Mouse (Mus musculus) testis, adult 2 months (tissue): ENCODE data around the gene Gng12. TPM values are rescaled to one million over a fixed set of nuclear protein-coding genes. Genes with fewer than 3 reads are reported as not detected.
"Not testable (repeated sequence)": the region's sequence is repeated elsewhere in the genome, so short reads cannot be mapped to it uniquely, and the experiment has no call there.

Source experiments
- H3K27ac ChIP-seq: fragments of 200-500 bp; 2 replicates; pipeline ENCODE4 v1.5.1; 2012; ENCODE audit warnings: low read depth, low read length; ENCODE audit not compliant: control insufficient read depth, insufficient read depth
- H3K27me3 ChIP-seq: fragments of 200-500 bp; 2 replicates; pipeline ENCODE4 v1.6.1; 2012; ENCODE audit warnings: mild to moderate bottlenecking, low read length, moderate library complexity; ENCODE audit not compliant: control insufficient read depth, insufficient read depth
- H3K36me3 ChIP-seq: fragments of 200-500 bp; 2 replicates; pipeline ENCODE4 v1.6.1; 2012; ENCODE audit warnings: mild to moderate bottlenecking, low read length; ENCODE audit not compliant: control insufficient read depth, insufficient read depth
- H3K4me1 ChIP-seq: fragments of 200-500 bp; 2 replicates; pipeline ENCODE4 v1.6.1; 2012; ENCODE audit warnings: low read length; ENCODE audit not compliant: control insufficient read depth, insufficient read depth
- H3K4me3 ChIP-seq: fragments of 200-500 bp; 2 replicates; pipeline ENCODE4 v1.5.1; 2012; ENCODE audit warnings: low read depth, mild to moderate bottlenecking, low read length, moderate library complexity, mixed read lengths; ENCODE audit not compliant: control insufficient read depth
- CTCF ChIP-seq: fragments of 200-500 bp; IDR thresholded peaks from 2 replicates; pipeline ENCODE4 v1.5.1; 2012; ENCODE audit warnings: low read depth, mild to moderate bottlenecking, inconsistent platforms, low read length, moderate library complexity; ENCODE audit not compliant: control insufficient read depth, insufficient read depth, insufficient replicate concordance
- POLR2A ChIP-seq: fragments of 200-500 bp; IDR thresholded peaks from 2 replicates; pipeline ENCODE4 v1.6.1; 2012; ENCODE audit warnings: low read depth, mild to moderate bottlenecking, inconsistent platforms, low read length, moderate library complexity; ENCODE audit not compliant: control insufficient read depth
- polyA plus RNA-seq: library from polyadenylated mRNA; depleted of rRNA; stranded (reverse); fragments of >200 nt; gene quantifications from 2 replicates; pipeline ENCODE4 v1.2.3, GENCODE M21; 2012

Gene Gng12
- polyA plus RNA-seq, 1 experiment: 13.6 TPM

GRCm38 (mm10) chr6:67030846-67031245 lies 134.6 kb downstream of the Gng12 start:
- Histone ChIP-seq H3K4me3 (no peak overlapping the region), H3K36me3 (no peaks in the 10 kb centered on the region), H3K27me3 (no peaks in the 10 kb centered on the region), H3K27ac (no peak overlapping the region), H3K4me1 (no peaks in the 10 kb centered on the region)
- no peak for TF ChIP-seq POLR2A
- TF ChIP-seq CTCF: no peak

GRCm38 (mm10) chr6:67032551-67032950 lies 136.4 kb downstream of the Gng12 start:
- not testable (repeated sequence) for H3K36me3 ChIP-seq, H3K27me3 ChIP-seq, H3K27ac ChIP-seq, H3K4me3 ChIP-seq, H3K4me1 ChIP-seq

- not testable (repeated sequence) for H3K4me3 ChIP-seq, H3K27me3 ChIP-seq, H3K36me3 ChIP-seq, H3K27ac ChIP-seq, H3K4me1 ChIP-seq
These were observed 136.8 kb downstream of the Gng12 start for GRCm38 (mm10) chr6:67032972-67033371.

GRCm38 (mm10) chr6:67033604-67034003 lies 137.4 kb downstream of the Gng12 start:
- Histone ChIP-seq H3K36me3 (no peaks in the 10 kb centered on the region), H3K27ac (no peak overlapping the region), H3K4me1 (peaks cover 5% of the 10 kb centered on the region), H3K4me3 (no peak overlapping the region), H3K27me3 (no peaks in the 10 kb centered on the region)
- TF ChIP-seq POLR2A: no peak
- TF ChIP-seq CTCF: no peak

- Histone ChIP-seq H3K27ac (no peak overlapping the region), H3K36me3 (no peaks in the 10 kb centered on the region), H3K4me1 (peaks cover 5% of the 10 kb centered on the region), H3K4me3 (no peak overlapping the region), H3K27me3 (no peaks in the 10 kb centered on the region)
- TF ChIP-seq POLR2A (no peak), CTCF (no peak)
These were observed 138.3 kb downstream of the Gng12 start for GRCm38 (mm10) chr6:67034331-67035130.

- Histone ChIP-seq H3K36me3 (no peaks in the 10 kb centered on the region), H3K4me3 (no peak overlapping the region), H3K27ac (no peak overlapping the region), H3K4me1 (peaks cover 5% of the 10 kb centered on the region), H3K27me3 (no peaks in the 10 kb centered on the region)
- no peak for TF ChIP-seq POLR2A
- no peak for TF ChIP-seq CTCF
These were observed 139.4 kb downstream of the Gng12 start for GRCm38 (mm10) chr6:67035388-67036299.

GRCm38 (mm10) chr6:67036356-67036811 lies 140.2 kb downstream of the Gng12 start:
- peak overlapping the region; percentile 80 for H3K4me3 ChIP-seq
- peaks cover 5% of the 10 kb centered on the region for H3K4me1 ChIP-seq
- 0 out of 2 replicates have a peak, but pooled peaks have one; percentile 12 for TF ChIP-seq POLR2A
- peak; percentile 52; the same call in 1 of the 2 replicates for TF ChIP-seq CTCF
- no peaks in the 10 kb centered on the region for H3K36me3 ChIP-seq
- H3K27me3 ChIP-seq: no peaks in the 10 kb centered on the region
- no peak overlapping the region for H3K27ac ChIP-seq
